Mouse (Mus musculus): Measurements from ENCODE around the gene Sorcs1. TPM values are rescaled to one million over a fixed set of nuclear protein-coding genes. Genes with fewer than 3 reads are reported as not detected.

Sorcs1 gene
- polyA plus RNA-seq, 1 experiment from 2014 or later: 0.35 TPM

- no peaks in the 10 kb centered on the region for H3K27me3 ChIP-seq
- no peak overlapping the region for H3K27ac ChIP-seq (replicated peaks)
- H3K9me3 ChIP-seq (replicated peaks): no peaks in the 10 kb centered on the region
- 49% methylated on average over 7 of the region's 7 CpGs for WGBS (ENCODE audit: insufficient replicate concordance)
- H3K36me3 ChIP-seq (replicated peaks): no peaks in the 10 kb centered on the region
- no peak overlapping the region for H3K9ac ChIP-seq
- H3K4me1 ChIP-seq (replicated peaks): no peaks in the 10 kb centered on the region
- no peak overlapping the region for H3K4me3 ChIP-seq (replicated peaks)
- no peak overlapping the region for H3K4me2 ChIP-seq
- no peak for ATAC-seq (ENCODE audit: insufficient read depth)
Observed at GRCm38 (mm10) chr19:50210456-50210855, 468.0 kb downstream of the Sorcs1 start.

GRCm38 (mm10) chr19:50204341-50204740, 474.1 kb downstream of the Sorcs1 start:
- no peak for ATAC-seq (ENCODE audit: insufficient read depth)
- Histone ChIP-seq H3K27ac (replicated peaks) (no peak overlapping the region), H3K4me2 (no peak overlapping the region), H3K4me3 (replicated peaks) (no peak overlapping the region), H3K27me3 (no peaks in the 10 kb centered on the region), H3K4me1 (replicated peaks) (no peaks in the 10 kb centered on the region), H3K36me3 (replicated peaks) (no peaks in the 10 kb centered on the region), H3K9me3 (replicated peaks) (no peaks in the 10 kb centered on the region), H3K9ac (no peak overlapping the region)
- WGBS (ENCODE audit: insufficient replicate concordance): 72% methylated on average over 6 of the region's 6 CpGs

GRCm38 (mm10) chr19:50196592-50196991, 481.9 kb downstream of the Sorcs1 start:
- no peaks in the 10 kb centered on the region for H3K27me3 ChIP-seq
- H3K9ac ChIP-seq: no peak overlapping the region
- no peak overlapping the region for H3K4me2 ChIP-seq
- no peak overlapping the region for H3K4me3 ChIP-seq (replicated peaks)
- no peaks in the 10 kb centered on the region for H3K9me3 ChIP-seq (replicated peaks)
- no peak for ATAC-seq (ENCODE audit: insufficient read depth)
- no peak overlapping the region for H3K27ac ChIP-seq (replicated peaks)
- WGBS (ENCODE audit: insufficient replicate concordance): 57% methylated on average over 1 of the region's 1 CpGs
- H3K4me1 ChIP-seq (replicated peaks): no peaks in the 10 kb centered on the region
- no peaks in the 10 kb centered on the region for H3K36me3 ChIP-seq (replicated peaks)

GRCm38 (mm10) chr19:50185769-50186715, 492.4 kb downstream of the Sorcs1 start:
- Histone ChIP-seq H3K4me3 (replicated peaks) (no peak overlapping the region), H3K9ac (no peak overlapping the region), H3K36me3 (replicated peaks) (no peaks in the 10 kb centered on the region), H3K9me3 (replicated peaks) (no peaks in the 10 kb centered on the region), H3K4me1 (replicated peaks) (no peaks in the 10 kb centered on the region), H3K4me2 (no peak overlapping the region), H3K27me3 (no peaks in the 10 kb centered on the region), H3K27ac (replicated peaks) (no peak overlapping the region)
- 62% methylated on average over 10 of the region's 10 CpGs for WGBS (ENCODE audit: insufficient replicate concordance)
- ATAC-seq (ENCODE audit: insufficient read depth): no peak

GRCm38 (mm10) chr19:50184901-50185623, 493.4 kb downstream of the Sorcs1 start:
- no peak overlapping the region for H3K9ac ChIP-seq
- H3K27me3 ChIP-seq: no peaks in the 10 kb centered on the region
- H3K27ac ChIP-seq (replicated peaks): no peak overlapping the region
- no peak for ATAC-seq (ENCODE audit: insufficient read depth)
- H3K36me3 ChIP-seq (replicated peaks): no peaks in the 10 kb centered on the region
- H3K4me3 ChIP-seq (replicated peaks): no peak overlapping the region
- no peaks in the 10 kb centered on the region for H3K9me3 ChIP-seq (replicated peaks)
- H3K4me2 ChIP-seq: no peak overlapping the region
- no peaks in the 10 kb centered on the region for H3K4me1 ChIP-seq (replicated peaks)
- WGBS (ENCODE audit: insufficient replicate concordance): 42% methylated on average over 21 of the region's 21 CpGs

GRCm38 (mm10) chr19:50178851-50179250, 499.6 kb downstream of the Sorcs1 start:
- no peak overlapping the region for H3K9ac ChIP-seq
- H3K27me3 ChIP-seq: no peaks in the 10 kb centered on the region
- H3K36me3 ChIP-seq (replicated peaks): no peaks in the 10 kb centered on the region
- no peak overlapping the region for H3K27ac ChIP-seq (replicated peaks)
- H3K4me2 ChIP-seq: no peak overlapping the region
- 61% methylated on average over 4 of the region's 4 CpGs for WGBS (ENCODE audit: insufficient replicate concordance)
- no peaks in the 10 kb centered on the region for H3K4me1 ChIP-seq (replicated peaks)
- H3K9me3 ChIP-seq (replicated peaks): no peaks in the 10 kb centered on the region
- no peak for ATAC-seq (ENCODE audit: insufficient read depth)
- H3K4me3 ChIP-seq (replicated peaks): no peak overlapping the region

- Histone ChIP-seq H3K27me3 (no peaks in the 10 kb centered on the region), H3K27ac (replicated peaks) (no peak overlapping the region), H3K4me3 (replicated peaks) (no peak overlapping the region), H3K36me3 (replicated peaks) (no peaks in the 10 kb centered on the region), H3K4me2 (no peak overlapping the region), H3K9me3 (replicated peaks) (no peaks in the 10 kb centered on the region), H3K4me1 (replicated peaks) (no peaks in the 10 kb centered on the region), H3K9ac (no peak overlapping the region)
- WGBS (ENCODE audit: insufficient replicate concordance): 56% methylated on average over 4 of the region's 4 CpGs
- no peak for ATAC-seq (ENCODE audit: insufficient read depth)
Observed at GRCm38 (mm10) chr19:50178151-50178550, 500.3 kb downstream of the Sorcs1 start.

- no peaks in the 10 kb centered on the region for H3K27me3 ChIP-seq
- H3K36me3 ChIP-seq (replicated peaks): no peaks in the 10 kb centered on the region
- no peaks in the 10 kb centered on the region for H3K9me3 ChIP-seq (replicated peaks)
- H3K4me3 ChIP-seq (replicated peaks): no peak overlapping the region
- H3K4me2 ChIP-seq: no peak overlapping the region
- H3K9ac ChIP-seq: no peak overlapping the region
- no peaks in the 10 kb centered on the region for H3K4me1 ChIP-seq (replicated peaks)
- ATAC-seq (ENCODE audit: insufficient read depth): no peak
- WGBS (ENCODE audit: insufficient replicate concordance): 51% methylated on average over 4 of the region's 4 CpGs
- H3K27ac ChIP-seq (replicated peaks): no peak overlapping the region
Observed at GRCm38 (mm10) chr19:50171849-50172248, 506.6 kb downstream of the Sorcs1 start.

GRCm38 (mm10) chr19:50151111-50151510, 527.3 kb downstream of the Sorcs1 start:
- 46% methylated on average over 6 of the region's 6 CpGs for WGBS (ENCODE audit: insufficient replicate concordance)
- no peak for ATAC-seq (ENCODE audit: insufficient read depth)

GRCm38 (mm10) chr19:50145919-50146318, 532.5 kb downstream of the Sorcs1 start:
- Histone ChIP-seq H3K9me3 (replicated peaks) (no peaks in the 10 kb centered on the region), H3K27ac (replicated peaks) (no peak overlapping the region), H3K36me3 (replicated peaks) (no peaks in the 10 kb centered on the region), H3K4me1 (replicated peaks) (no peaks in the 10 kb centered on the region), H3K4me3 (replicated peaks) (no peak overlapping the region), H3K27me3 (no peaks in the 10 kb centered on the region), H3K9ac (no peak overlapping the region), H3K4me2 (no peak overlapping the region)
- WGBS (ENCODE audit: insufficient replicate concordance): 23% methylated on average over 3 of the region's 3 CpGs
- no peak for ATAC-seq (ENCODE audit: insufficient read depth)

More at GRCm38 (mm10) chr19:50151111-50151510, 527.3 kb downstream of the Sorcs1 start:
- Histone ChIP-seq H3K36me3 (replicated peaks) (no peaks in the 10 kb centered on the region), H3K27ac (replicated peaks) (no peak overlapping the region), H3K9me3 (replicated peaks) (no peaks in the 10 kb centered on the region), H3K27me3 (no peaks in the 10 kb centered on the region), H3K9ac (no peak overlapping the region), H3K4me3 (replicated peaks) (no peak overlapping the region), H3K4me1 (replicated peaks) (no peaks in the 10 kb centered on the region), H3K4me2 (no peak overlapping the region)

- no peaks in the 10 kb centered on the region for H3K36me3 ChIP-seq (replicated peaks)
- no peaks in the 10 kb centered on the region for H3K9me3 ChIP-seq (replicated peaks)
- H3K27ac ChIP-seq (replicated peaks): no peak overlapping the region
- no peak overlapping the region for H3K4me3 ChIP-seq (replicated peaks)
- H3K9ac ChIP-seq: no peak overlapping the region
- H3K27me3 ChIP-seq: no peaks in the 10 kb centered on the region
- ATAC-seq (ENCODE audit: insufficient read depth): no peak
- WGBS (ENCODE audit: insufficient replicate concordance): 52% methylated on average over 8 of the region's 8 CpGs
- no peaks in the 10 kb centered on the region for H3K4me1 ChIP-seq (replicated peaks)
- no peak overlapping the region for H3K4me2 ChIP-seq
Observed at GRCm38 (mm10) chr19:50141853-50142252, 536.6 kb downstream of the Sorcs1 start.
